Mouse (Mus musculus) left cerebral cortex, postnatal 36 days (tissue): ENCODE results near the gene Mrpl40. TPM values are rescaled to one million over a fixed set of nuclear protein-coding genes. Genes with fewer than 3 reads are reported as not detected.
A peak's percentile ranks its signal among the peaks of the same experiment; 100 is the strongest.

Experiments
- DNase-seq, 2 experiments: peaks; one replicate each; pipeline ENCODE4 v3.0.0; 2021 to 2022; ENCODE audit warnings: low spot score in 2 of 2, mixed read lengths in 1 of 2
- intact Hi-C: fragments of 180-260 bp; cut with DNase I; formaldehyde crosslinking; loops from one replicate; pipeline ENCODE4 v1.15.1; 2025
- total RNA-seq, 2 experiments: library from RNA; stranded (reverse); gene quantifications; 2 replicates each; pipeline ENCODE4 v1.2.3; 2021

The Mrpl40 gene
- total RNA-seq, 2 experiments from 2014 or later: 38.4 to 38.8 TPM

GRCm38 (mm10) chr16:18836073-18836467 lies 40.6 kb downstream of the Mrpl40 start:
- intact Hi-C loops: no loop called here
- no peak for DNase-seq

GRCm38 (mm10) chr16:18833486-18833885 lies 43.2 kb downstream of the Mrpl40 start:
- no peak for DNase-seq
- intact Hi-C loops: no loop called here

GRCm38 (mm10) chr16:18829102-18829501 lies 47.6 kb downstream of the Mrpl40 start:
- intact Hi-C loops: no loop called here
- no peak for DNase-seq

GRCm38 (mm10) chr16:18828630-18829029 lies 48.0 kb downstream of the Mrpl40 start:
- DNase-seq: no peak
- intact Hi-C loops: no loop called here

GRCm38 (mm10) chr16:18822925-18823324 lies 53.7 kb downstream of the Mrpl40 start:
- DNase-seq: peak; percentile 11 to 21
- intact Hi-C loops: no loop called here

- intact Hi-C loops: no loop called here
- DNase-seq: no peak
Measured at GRCm38 (mm10) chr16:18822356-18822755, 54.3 kb downstream of the Mrpl40 start.

Other genes with a start within 250 kb of the Mrpl40 start
- 100 to 1,000 TPM; 834 to 992 TPM for gene Sept5, start 246.9 kb downstream of the Mrpl40 start, total RNA-seq
- 10 to 100 TPM; 48.3 to 60.6 TPM for gene Cldn5, start 100.0 kb downstream of the Mrpl40 start, total RNA-seq
- gene Ufd1, start 65.1 kb downstream of the Mrpl40 start, total RNA-seq: 10 to 100 TPM; 77.2 to 94.9 TPM
- gene Cdc45, start 64.9 kb downstream of the Mrpl40 start, total RNA-seq: 1 to 10 TPM; 1.5 to 2.2 TPM
- 10 to 100 TPM; 28.2 to 30.6 TPM for gene 2510002D24Rik, start 40.3 kb downstream of the Mrpl40 start, total RNA-seq
- 1 to 10 TPM; 8.5 to 9.9 TPM for gene Gm28539, start 40.3 kb downstream of the Mrpl40 start, total RNA-seq
- 10 to 100 TPM; 71.9 to 83.9 TPM for gene Hira, start 175 bp upstream of the Mrpl40 start, total RNA-seq